Mouse (Mus musculus) regulatory T cell (primary cell): ENCODE results near the gene Spred3.

Experiments used
- in situ Hi-C: fragments of 300-600 bp; cut with MboI, MseI; formaldehyde crosslinking; loops from one replicate; pipeline ENCODE4 v1.15.1; 2025; ENCODE audit warnings: high pct_unique_total_duplicates

Spred3 gene

DNA sequence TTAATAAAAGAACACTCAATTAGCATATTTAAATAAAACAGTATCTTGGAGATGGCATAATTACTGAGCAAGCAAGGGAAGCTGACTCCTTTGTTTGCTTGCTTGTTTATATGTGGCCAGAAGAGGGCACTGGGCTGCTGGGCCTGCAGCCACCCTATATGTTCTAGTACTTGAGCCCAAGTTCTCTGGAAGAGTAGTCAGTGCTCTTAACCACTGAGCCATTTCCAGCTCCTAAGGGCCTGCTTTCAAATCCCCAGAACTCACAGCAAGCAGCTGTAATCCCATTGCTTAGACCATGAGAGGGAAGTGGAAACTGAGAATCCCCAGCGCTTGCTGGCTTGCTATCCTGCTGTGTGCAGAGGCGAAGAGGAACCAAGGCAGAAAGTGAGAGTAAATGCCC is 41.5 kb downstream of the Spred3 start:
- in situ Hi-C loops, result no loop called here

DNA sequence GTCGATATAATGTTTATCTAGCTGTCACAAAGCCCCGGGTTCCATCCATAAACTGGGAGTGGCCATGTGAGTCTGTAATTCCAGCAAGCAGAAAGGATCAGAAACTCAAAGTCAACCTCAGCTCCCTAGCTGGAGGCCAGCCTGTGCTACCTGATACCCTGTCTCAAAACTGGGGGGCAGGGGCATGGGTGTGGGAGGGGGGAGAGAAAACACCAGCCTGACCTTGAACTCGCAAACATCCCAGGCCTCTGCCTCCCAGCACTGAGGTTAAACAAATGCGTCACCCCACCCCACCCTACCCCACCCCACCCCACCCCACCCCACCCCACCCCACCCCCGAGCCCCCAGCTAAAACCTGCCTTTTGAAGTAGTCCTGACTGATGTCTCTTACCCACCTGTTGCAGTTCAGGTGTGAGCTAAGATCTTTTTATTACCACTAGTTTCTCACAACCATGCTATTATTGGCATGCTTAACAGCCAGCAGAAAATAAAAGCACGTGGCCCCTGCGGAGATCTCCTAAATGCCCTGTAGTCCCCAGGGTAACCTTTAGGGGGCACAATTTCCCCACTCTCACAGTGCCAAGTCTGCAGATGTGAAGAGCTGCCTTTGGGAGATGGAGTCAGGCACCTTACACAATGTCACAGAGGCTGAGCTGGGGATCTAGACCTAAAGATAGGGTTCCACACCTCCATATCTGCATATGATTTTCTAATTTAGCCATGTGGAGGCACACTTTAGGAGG is 43.9 kb downstream of the Spred3 start:
- in situ Hi-C loops, result no loop called here

DNA sequence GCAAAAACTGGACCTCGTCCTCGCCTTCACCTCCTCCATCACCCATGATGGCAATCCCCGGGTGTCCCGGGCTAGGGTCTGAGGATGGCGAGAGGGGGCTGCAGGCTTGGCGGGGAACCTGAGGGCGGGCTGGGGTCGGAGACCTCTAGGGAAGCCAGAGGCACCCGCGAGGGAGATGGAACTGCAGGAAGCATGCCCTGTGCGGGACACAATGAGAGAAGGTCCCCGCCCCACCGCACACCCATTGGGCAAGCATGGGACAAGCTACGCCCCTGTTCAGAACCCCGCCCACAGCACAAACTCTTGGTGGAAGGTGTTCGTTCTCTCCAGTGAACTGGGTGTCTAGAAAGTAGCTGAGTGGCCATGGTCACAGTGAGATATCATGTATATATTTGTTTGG is 45.2 kb downstream of the Spred3 start, which contains the start of gene Ryr1:
Gene Ryr1, minus strand, starts transcription at position 210 of the 400 bp plus-strand sequence.
- in situ Hi-C loops, result loop anchor here (25.0 kb wide), 1 partner anchor 387 kb away; the partner anchor contains the start of gene Sipa1l3

DNA sequence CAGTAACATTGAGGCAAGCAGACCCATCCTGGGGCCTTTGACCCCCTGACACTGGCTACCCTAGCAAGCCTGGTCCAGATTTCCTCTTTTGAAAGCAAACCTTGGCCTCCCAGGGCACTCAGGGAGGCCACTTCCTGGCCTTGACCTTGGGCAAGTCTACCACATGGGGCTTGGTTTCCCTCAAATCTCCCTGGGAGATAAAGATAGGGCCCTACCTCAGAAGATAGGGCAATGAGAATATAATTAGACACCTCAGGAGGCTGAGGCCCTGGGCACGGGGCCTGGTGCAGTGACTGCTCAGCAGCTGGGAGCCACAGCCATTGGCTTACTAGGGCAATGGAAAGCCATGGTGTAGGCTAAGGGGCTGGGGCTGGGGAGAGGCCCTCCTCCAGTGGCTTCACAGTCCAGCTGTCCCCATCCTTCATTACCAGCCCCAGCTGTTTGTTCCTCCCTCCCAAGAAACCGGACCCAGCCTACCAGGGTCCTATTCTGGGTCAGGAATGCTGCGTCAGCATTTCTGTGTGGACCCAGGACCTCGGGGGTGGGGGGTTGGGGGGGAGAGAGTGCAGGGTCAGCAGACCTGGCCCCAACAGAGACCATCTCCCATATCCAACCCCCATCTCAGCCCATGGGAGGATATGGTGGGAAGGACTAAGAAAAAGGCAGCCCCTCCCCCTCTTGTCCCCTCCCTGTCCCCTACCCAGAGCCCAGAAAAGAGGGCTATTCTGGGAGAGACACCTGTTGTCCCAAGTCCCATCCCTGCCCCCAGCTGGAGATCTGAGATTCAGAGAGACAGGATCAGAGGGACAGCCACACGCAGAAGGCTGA is 46.5 kb downstream of the Spred3 start:
- in situ Hi-C loops, result loop anchor here (25.0 kb wide), 1 partner anchor 389 kb away; the partner anchor contains the start of gene Sipa1l3

DNA sequence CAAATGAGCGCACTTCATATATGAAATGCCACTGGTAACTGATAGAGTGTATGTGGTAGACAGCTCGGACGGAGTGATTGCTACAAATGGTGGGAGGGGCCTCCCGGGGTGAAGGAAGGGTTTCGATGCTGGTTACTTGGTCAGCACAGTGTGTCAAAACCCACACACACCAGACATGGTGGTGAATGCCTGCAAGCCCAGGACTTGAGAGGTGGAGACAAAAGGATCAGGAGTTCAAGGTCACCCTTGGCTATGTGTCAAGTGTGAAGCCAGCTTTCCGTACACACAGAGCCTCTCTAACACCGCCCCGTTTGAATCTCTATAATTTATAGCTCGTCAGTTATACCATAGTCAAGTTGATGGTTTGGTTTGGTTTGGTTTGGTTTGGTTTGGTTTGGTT is 47.4 kb downstream of the Spred3 start:
- in situ Hi-C loops, result loop anchor here (25.0 kb wide), 1 partner anchor 389 kb away; the partner anchor contains the start of gene Sipa1l3

DNA sequence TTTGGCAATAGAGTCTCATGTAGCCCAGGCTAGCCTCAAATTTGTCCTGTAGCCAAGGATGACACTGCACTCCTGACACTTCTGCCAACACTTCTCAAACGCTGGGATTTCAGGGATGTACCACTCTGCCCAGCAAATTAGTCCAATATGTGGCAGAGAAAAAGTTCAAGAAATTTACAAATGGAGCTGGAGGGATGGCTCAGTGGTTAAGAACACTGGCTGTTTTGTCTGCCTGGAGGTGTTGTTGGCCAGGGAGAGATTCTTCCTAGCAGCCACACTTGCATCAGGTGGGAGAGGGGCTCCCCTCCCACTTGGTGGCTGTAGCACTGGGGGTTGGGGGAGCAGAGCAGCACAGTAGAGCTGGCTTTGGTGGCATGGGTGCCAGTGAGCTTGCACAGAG is 50.7 kb downstream of the Spred3 start:
- in situ Hi-C loops, result loop anchor here (25.0 kb wide), 1 partner anchor 393 kb away; the partner anchor contains the start of gene Sipa1l3

- in situ Hi-C loops, result loop anchor here (25.0 kb wide), 1 partner anchor 394 kb away; the partner anchor contains the start of gene Sipa1l3
These were observed 51.9 kb downstream of the Spred3 start for GRCm38 (mm10) chr7:29118142-29118851.

DNA sequence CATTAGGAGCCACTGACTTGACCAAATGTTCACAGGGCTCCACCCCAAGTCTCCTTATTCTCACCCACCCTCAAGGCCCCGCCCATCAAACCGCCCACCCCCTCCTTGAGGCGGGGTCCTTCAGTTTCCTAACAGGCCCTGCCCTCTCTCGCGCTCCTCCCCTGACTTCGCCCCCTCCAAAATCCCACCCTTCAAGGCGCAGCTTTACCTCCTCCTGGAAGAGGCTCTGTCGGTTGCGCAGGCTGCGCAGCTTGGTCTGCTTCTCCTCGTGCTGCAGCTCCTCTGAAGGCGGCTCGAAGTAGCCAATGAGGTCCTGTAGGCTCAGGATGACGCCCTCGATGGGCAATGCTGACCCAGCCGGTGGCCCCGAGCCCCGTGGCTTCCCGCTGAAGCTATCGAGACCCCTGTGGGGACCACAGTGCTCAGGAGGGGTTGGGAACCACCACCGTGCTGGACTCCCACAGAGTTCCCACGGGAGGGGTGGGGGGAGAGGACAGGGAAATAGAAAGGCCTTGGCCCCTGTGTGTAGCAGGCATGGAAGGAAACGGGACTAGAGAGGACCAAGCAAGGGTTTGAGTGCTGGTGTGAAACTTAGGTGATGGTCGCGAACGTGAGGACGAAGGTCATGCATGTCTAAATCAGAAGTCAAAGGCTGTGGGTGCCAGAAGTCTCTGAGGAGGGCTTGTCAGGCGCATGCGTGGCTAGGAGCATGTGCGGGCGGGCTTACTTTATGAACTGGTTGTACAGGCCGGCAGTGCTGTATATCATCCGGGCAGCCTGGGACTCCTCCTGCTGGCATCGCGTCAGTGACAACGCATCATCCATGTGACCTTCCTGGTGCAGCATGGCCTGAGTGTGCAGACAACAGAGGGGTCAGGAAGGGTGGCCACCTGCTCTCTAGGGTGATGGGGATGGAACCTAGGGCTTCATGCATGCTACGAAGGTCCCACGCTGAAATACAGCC is 60.9 kb downstream of the Spred3 start:
- in situ Hi-C loops, result loop anchor here (25.0 kb wide), 1 partner anchor 403 kb away; the partner anchor contains the start of gene Sipa1l3
